Mouse (Mus musculus): ENCODE measurements around the gene Rbbp9. TPM values are rescaled to one million over a fixed set of nuclear protein-coding genes. Genes with fewer than 3 reads are reported as not detected.
A peak's percentile ranks its signal among the peaks of the same experiment; 100 is the strongest.
"Not testable (repeated sequence)": the region's sequence is repeated elsewhere in the genome, so short reads cannot be mapped to it uniquely, and the experiment has no call there.

The Rbbp9 gene
- total RNA-seq (2021) (10 to 100 TPM; 24.7 to 30.1 TPM), polyA plus RNA-seq (2012; rRNA removed) (6.5 and 7.3 TPM in 2 replicates)
- long read RNA-seq, transcript Rbbp9-201 (5 exons, 2,170 nt) = major isoform, 24 of 24 reads
- long read RNA-seq, partial matches to known transcripts = 0 of 24 reads
- long read RNA-seq, other reads (novel, unspliced or antisense) = 0 of 24 reads

- DNase-seq = peak; percentile 76
These were observed at the start of gene Rbbp9 for GRCm38 (mm10) chr2:144550529-144550928. Rbbp9 (minus strand) TSS chr2:144550869.

- peak; percentile 93 for DNase-seq
These were observed 49.4 kb upstream of the Rbbp9 start, which contains the start of gene Dtd1 for GRCm38 (mm10) chr2:144599831-144600687. Dtd1 (plus strand) TSS chr2:144599897.

DNA sequence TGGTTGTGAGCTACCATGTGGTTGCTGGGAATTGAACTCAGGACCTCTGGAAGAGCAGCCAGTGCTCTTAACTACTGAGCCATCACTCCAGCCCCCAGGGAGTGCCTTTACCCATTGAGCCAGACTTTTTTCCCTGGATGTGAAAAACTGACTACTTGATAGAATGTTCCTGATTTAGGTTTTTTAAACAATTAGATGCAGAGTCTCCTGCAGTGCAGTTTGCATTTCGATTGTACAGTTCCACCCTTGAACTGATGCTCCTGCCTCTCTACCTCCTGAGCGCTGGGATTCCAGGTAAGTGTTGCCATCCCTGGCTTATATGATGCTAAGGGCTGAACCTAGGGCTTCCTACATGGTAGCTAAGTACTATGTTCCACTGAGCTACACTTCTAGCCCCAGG lies 47.3 kb upstream of the Rbbp9 start:
- no peak for DNase-seq

- DNase-seq = peak; percentile 88
These were observed 43.4 kb upstream of the Rbbp9 start, which contains the start of gene Smim26 for GRCm38 (mm10) chr2:144593951-144594651. Smim26 (plus strand) TSS chr2:144594054.

DNA sequence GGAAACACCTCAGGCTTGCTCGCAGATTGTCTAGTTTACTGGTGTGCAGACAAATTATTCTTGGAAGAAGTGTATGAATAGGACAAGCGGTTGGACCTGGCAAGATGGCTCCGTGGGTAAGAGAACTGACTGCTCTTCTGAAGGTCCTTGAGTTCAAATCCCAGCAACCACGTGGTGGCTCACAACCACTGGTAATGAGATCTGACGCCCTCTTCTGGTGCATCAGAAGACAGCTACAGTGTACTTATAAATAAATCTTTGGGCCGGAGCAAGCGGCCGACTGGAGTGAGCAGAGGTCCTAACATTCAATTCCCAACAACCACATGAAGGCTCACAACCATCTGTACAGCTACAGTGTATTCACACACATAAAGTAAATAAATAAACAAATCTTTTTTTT lies 42.4 kb upstream of the Rbbp9 start:
- not testable (repeated sequence) for DNase-seq

DNA sequence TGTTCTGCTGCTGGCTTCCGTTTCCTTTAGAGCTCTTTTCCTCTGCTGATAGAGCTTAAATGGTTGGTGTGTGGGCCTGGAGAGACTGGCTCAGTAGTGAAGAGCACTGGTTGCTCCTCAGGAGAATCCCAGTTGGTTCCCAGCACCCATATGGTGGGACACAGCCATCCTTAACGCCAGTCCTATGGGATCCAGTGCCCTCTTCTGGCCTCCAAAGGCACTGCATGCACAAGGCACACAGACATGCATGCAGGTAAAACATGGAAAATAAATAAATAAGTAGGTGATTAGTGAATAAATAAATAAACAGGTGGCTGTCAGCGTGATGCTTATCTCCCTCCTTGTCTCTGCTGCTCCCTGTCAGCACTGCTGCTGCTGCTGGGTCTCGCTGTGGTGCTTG lies 38.1 kb upstream of the Rbbp9 start:
- DNase-seq = no peak

GRCm38 (mm10) chr2:144555820-144556552 lies 5.3 kb upstream of the Rbbp9 start, which contains the start of gene Sec23b:
Sec23b (plus strand) TSS chr2:144556229.
- DNase-seq = peak; percentile 98

DNA sequence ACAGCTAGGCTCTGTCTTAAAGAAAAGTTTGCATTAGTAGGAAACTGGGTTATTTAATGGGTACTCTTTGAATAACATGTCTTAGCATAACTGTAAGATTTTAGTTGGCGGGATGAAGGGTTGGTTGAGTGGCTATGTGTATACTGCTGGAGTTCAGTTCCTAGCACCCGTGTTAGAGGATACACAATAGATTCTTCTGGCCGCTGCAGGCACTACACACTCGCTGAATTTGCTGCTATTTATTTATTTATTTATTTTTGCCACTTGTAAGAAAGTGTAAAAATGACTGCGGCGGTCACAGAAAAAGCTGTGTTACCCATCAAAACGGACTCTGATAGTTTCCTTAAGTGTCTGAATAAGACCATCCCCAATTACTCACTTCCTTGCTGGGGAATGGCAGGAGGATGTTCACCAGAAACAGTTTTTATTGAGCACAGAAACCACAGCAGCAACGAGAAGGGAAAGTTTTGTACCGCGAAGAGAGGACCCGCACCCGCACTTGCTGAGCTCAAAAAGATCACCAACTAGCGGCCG lies 4.7 kb upstream of the Rbbp9 start:
- DNase-seq = no peak

DNA sequence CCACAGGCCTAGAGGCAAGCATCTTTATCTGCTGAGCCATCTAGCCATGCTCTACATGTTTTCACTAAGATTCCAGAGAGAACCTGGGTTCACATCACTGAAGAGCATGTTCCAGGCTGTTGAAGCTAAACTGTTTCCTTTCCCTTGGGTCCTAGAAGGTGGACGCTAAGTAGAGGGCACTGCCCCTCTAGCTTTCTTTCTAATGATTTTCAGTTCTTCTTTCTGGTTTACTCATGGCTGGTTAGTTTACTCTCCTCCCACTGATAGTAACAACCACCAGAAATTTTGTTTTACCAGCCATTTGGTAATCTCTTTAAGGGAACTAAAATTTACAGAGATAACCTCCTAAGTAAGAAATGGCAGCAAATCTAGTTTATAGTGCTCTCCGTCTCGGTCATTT lies 3.2 kb upstream of the Rbbp9 start:
- DNase-seq = no peak

DNA sequence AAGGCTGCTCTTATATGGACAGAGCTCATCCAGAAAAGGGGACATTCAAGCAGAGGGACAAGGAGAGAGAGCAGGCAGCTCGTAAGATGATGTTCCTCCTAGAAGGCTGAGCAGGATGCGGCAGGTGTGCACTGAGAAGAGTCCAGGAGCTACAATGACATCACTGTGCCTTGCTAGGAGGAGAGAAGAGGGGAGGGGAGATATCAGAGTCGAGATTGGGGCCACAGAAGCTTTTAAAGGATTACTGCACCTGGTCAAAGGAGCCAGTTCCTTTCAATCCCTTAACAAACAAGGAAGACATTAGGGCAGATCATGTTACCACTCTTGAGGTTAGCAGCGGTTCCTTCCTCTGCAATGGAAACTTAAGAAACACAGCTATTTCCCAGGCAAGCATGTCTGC lies 3.1 kb downstream of the Rbbp9 start:
- DNase-seq = no peak

DNA sequence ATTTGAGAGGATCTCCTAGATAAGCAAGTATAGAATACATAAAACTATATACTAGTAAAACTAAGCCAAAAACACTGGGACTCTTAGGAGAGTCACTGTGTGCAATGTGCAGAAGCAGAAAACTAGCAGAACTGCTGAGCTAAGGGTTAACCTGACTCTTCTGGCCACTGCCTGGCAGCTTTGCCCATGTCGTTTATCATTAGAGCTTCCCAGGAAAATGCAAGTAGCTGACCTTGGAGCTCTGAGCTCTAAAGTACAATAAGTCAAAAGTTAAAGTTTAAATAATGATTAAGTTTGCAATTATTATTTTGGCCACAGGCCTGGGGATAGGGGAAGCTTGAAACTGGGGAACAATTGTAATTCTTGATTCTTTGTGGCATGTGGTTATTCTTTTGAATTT lies 5.2 kb downstream of the Rbbp9 start:
- DNase-seq = peak; percentile 40

GRCm38 (mm10) chr2:144545061-144545460 lies 5.6 kb downstream of the Rbbp9 start:
- DNase-seq = no peak

DNA sequence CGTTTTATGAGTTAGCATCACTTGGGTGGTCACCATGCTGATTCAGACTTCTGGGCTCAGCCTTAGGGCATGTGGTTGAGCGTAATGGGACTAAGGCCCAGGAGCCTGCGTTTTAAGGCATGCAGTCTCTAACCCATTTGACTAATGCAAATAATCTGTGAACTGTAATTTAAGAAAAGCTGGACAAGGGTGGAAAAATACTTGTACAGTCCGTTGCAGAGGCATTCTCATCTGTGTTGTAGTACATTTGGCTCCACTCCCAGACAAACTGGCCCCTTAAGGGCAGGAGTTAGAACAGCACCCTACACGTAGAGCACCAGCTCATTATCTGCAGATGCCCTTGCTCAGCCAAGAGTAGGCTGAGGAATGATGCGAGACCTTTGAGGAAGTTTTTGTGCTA lies 6.0 kb downstream of the Rbbp9 start:
- peak; percentile 28 for DNase-seq

DNA sequence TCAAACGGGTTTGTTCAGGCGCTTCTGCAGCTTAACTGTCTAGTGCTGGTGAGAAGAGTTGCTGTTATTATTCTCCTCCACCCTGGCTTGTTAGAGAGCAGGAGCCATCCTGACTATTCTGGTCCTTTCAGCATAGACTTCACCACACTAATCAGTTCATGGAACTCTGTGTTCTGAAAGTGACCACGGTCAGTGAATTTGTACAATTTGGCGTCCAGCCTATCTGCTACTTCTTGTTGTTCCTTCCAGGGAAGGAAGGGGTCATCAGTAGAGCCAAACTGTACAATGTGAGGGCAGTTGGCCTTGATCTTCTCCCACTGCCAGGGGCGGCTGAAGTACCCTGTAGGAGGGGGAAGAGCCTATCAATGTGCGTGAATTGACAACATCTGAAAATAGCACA lies 7.0 kb downstream of the Rbbp9 start:
- no peak for DNase-seq

GRCm38 (mm10) chr2:144541246-144541645 lies 9.4 kb downstream of the Rbbp9 start:
- no peak for DNase-seq

- DNase-seq = no peak
These were observed 13.5 kb downstream of the Rbbp9 start for GRCm38 (mm10) chr2:144537123-144537522.

DNA sequence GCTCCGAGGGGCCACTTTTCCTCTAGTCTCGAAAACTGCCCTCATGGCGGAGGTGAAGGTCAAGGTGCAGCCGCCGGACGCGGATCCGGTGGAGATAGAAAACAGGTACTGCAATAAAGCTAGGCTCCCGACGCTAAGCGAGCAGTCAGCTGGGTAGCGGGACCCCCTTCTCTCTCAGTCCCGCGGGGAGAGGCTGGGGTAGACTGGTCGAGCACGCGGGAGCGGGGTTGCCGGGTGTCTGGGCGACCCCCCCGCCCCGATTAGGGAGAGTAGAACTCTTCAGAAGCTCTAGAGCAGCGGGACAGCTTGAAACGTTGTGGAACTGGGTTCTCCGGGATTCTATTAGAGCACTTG lies 22.9 kb downstream of the Rbbp9 start:
- DNase-seq = no peak

DNA sequence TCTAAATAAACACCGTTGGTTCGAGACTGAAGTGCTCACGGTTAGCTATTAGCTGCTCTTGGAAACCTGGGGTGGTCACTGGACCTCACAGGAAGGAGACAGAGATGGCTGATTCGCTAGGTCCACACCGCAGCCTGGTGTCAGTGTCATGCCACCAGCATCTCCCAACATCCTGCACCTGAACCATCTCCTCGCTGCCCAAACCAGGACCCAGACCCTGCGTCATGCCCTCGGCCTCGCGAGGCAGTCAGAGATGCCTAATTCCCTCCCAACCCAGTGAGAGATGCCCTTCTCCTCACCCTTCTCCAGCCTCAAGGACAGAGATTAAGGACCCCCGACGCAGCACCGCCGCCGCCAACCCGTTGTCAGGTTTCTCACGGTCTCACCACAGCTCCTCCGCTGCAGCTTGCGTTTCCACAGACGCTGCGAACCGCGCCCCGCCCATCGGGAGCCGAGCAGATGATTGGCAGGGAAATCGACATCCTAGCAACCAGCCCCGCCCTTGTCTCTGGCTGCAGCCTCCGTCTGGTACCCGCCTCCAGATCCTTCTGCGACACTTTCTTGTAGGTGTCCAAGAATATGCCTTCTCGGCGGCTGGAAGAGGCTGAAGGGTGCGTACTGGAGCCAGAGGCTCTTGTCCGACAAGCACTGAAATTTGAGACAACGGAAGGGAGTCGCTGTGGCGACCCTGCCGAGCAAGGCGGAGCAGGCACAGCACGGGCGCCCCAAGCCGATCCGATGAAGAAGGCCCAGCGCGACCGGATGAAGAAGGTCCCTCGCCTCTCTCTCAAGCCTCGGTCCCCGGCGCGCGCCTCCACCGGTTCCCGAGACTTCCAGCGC lies 23.5 kb downstream of the Rbbp9 start, which contains the start of the genes Dzank1 and Polr3f:
Dzank1 (minus strand) TSS at position 434 of the 840 bp plus-strand sequence.
Polr3f (plus strand) TSS at position 738 of the 840 bp plus-strand sequence.
- peak; percentile 98 for DNase-seq

DNA sequence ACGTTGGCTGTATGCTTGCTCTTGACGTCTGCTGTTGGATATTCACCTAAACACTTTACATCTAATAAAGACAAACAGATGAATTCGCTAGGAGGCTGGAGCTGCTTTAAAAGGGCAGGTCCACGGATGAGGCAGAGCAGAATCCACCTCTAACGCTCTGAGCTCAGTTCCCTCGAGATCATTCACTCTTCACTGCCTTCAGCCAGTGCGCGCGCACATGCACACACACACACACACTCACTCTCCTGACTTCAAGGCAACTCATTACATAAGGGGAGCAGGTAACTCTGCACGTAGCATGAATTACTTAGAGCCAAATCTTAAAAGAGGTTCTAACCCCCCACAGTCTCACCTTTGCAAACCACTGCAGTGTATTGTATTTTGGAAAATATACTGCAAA lies 24.8 kb downstream of the Rbbp9 start:
- DNase-seq = no peak

DNA sequence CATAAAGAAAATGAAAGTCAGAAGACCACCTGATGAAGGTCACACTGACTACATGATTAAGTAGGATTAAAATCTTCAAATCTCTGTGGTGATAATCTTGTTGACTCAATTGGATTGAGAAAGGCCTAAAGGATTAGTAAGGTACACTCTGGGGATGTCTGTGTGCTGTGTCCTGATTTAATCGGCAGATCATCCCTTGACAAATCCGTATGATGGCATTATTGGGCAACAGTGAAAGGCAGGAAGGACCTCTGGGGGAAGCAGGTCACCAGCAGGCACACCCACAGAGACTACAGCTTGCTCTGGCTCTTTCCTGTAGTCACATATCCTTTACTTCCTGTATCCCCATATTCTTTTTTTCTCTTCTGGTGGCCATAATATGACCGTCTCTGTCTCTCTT lies 30.9 kb downstream of the Rbbp9 start:
- no peak for DNase-seq

- DNase-seq = no peak
These were observed 36.0 kb downstream of the Rbbp9 start for GRCm38 (mm10) chr2:144514619-144515018.
